Mouse (Mus musculus): Measurements from ENCODE around the gene Ntf3. TPM values are rescaled to one million over a fixed set of nuclear protein-coding genes. Genes with fewer than 3 reads are reported as not detected.

Ntf3 gene
- polyA plus RNA-seq, 1 experiment = 1.7 TPM

DNA sequence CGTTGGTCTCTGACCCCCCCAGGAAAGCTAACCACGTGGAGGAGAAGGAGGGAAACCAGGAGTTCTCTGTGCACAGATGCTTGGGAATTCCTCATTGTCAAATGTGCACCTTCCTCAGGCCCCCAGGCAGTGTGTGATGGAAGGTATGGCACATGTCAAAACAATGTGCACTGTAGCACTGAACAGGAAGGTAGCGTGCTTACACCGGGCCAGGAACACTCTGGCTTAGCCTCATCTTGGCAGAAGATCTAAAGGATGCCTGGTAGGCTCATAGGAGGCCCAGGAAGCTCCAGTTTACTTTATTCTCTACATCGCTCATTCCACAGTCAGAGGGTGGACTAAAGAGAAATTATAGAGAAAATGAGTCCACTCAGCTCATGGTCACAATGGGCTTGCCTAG, 57.5 kb downstream of the Ntf3 start:
- no peak for DNase-seq
- 59% methylated on average over 5 of the region's 5 CpGs for WGBS
- TF ChIP-seq POLR2A (IDR thresholded peaks at IDR 0.05; ENCODE audit: borderline replicate concordance, extremely low read depth, low read depth, low read length) (no peak), CTCF (IDR thresholded peaks at IDR 0.05; ENCODE audit: insufficient read depth, low read length) (no peak)
- H3K4me1 ChIP-seq (ENCODE audit: control insufficient read depth, insufficient read depth, low read length) = peaks cover 3% of the 10 kb centered on the region
- no peak overlapping the region for H3K4me3 ChIP-seq (replicated peaks; ENCODE audit: extremely low read depth, low read depth, low read length)

DNA sequence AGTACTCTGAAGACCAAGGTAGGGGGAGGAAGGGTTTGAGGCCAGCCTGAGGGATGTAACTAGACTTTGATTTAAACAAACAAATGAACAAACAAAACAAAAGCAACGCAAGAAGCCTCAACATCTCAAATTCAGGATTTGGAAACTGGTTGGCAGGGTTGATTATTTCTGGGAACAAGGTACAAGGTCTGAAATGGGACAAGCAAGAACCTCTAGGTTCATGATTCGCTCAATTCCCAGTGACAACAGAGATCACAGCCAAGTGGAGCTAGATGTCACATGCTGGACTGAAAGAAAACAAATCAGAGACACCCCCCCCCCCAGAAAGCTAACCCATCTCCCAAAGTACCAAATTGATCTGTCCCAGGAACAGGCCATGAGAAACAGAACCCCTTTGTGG, 57.9 kb downstream of the Ntf3 start:
- no peak for DNase-seq
- Histone ChIP-seq H3K4me1 (ENCODE audit: control insufficient read depth, insufficient read depth, low read length) (peaks cover 3% of the 10 kb centered on the region), H3K4me3 (replicated peaks; ENCODE audit: extremely low read depth, low read depth, low read length) (no peak overlapping the region)
- TF ChIP-seq POLR2A (IDR thresholded peaks at IDR 0.05; ENCODE audit: borderline replicate concordance, extremely low read depth, low read depth, low read length) (no peak), CTCF (IDR thresholded peaks at IDR 0.05; ENCODE audit: insufficient read depth, low read length) (no peak)
- WGBS = 80% methylated on average over 2 of the region's 2 CpGs

DNA sequence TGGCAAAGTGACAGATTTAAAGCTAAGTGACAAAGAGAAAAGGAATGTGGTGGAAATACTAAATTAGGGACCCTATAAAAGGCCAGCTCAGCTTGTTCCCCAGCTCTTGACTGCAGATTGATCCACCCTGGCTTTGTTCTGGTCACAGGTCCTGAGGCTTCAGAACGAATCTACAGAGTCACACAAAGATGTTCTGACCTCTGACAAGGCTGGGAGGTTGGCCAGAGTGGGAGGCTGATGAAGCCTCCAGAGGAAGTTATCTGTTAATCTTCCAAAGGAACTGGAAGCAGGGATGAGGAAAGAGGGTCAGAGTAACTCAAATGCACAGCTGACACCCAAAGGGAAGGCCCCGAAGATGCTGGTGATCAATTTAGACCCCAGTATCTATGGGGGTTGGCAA, 59.3 kb downstream of the Ntf3 start:
- no peak for DNase-seq
- peaks cover 3% of the 10 kb centered on the region for H3K4me1 ChIP-seq (ENCODE audit: control insufficient read depth, insufficient read depth, low read length)
- 39% methylated on average over 2 of the region's 2 CpGs for WGBS
- H3K4me3 ChIP-seq (replicated peaks; ENCODE audit: extremely low read depth, low read depth, low read length) = no peak overlapping the region
- TF ChIP-seq POLR2A (IDR thresholded peaks at IDR 0.05; ENCODE audit: borderline replicate concordance, extremely low read depth, low read depth, low read length) = no peak
- TF ChIP-seq CTCF (IDR thresholded peaks at IDR 0.05; ENCODE audit: insufficient read depth, low read length) = no peak

DNA sequence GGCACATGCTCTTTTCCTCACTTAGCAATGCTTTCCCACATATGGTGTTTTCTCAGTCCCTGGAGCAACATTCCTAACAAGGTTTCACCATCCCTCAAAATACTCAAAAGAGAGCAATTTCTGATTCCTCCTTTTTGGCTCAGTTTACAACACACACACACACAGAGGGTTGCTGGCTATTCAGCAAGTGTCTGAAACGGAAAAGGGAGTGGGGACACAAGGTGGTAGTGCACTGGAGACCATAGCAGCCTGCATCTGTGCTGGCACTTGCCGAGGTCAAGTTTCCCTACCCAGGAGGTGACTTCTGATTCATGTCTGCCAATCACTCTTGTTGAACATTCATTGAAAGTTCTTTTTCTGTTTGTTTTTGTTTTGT, 59.9 kb downstream of the Ntf3 start:
- WGBS = 64% methylated on average over 2 of the region's 2 CpGs
- Histone ChIP-seq H3K4me3 (replicated peaks; ENCODE audit: extremely low read depth, low read depth, low read length) (no peak overlapping the region), H3K4me1 (ENCODE audit: control insufficient read depth, insufficient read depth, low read length) (peaks cover 3% of the 10 kb centered on the region)
- DNase-seq = no peak
- TF ChIP-seq CTCF (IDR thresholded peaks at IDR 0.05; ENCODE audit: insufficient read depth, low read length) (no peak), POLR2A (IDR thresholded peaks at IDR 0.05; ENCODE audit: borderline replicate concordance, extremely low read depth, low read depth, low read length) (no peak)

DNA sequence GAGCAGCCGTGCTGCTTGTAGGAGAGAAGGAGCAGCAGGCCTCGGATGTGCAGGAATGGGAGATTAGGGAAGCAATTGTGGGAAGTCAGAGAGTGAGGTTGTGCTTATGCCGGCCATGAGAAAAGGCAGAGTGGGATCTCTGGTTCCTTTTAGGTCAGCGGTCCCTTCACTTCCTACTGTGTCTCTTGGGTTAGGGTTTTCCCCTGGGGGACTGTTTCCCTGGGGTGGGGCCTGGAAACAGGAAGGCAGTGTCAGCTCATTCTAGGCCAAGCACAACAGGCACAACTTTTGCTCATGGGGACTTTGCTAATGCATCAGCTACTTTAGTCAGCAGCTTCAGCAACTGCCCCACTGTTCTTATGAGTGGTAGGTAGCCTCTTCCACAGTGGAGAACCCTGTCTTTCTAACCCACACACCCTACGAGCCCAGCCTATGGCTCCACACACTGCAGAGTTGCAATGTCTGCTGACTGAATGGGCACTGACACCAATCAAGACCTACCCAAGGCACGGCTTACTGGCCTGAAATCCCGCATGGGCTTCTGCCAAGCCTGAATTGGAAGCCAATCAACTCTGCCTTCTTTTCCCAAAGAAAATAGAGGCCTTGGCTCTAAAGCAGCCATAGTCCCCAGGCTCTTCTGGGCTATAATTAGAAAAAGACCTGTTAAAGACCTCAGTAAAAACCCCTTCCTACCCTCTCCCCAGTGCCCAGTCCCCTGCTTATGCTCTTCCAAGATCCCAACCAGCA, 60.5 kb downstream of the Ntf3 start:
- peaks cover 3% of the 10 kb centered on the region for H3K4me1 ChIP-seq (ENCODE audit: control insufficient read depth, insufficient read depth, low read length)
- H3K4me3 ChIP-seq (replicated peaks; ENCODE audit: extremely low read depth, low read depth, low read length) = no peak overlapping the region
- 58% methylated on average over 7 of the region's 7 CpGs for WGBS
- no peak for TF ChIP-seq CTCF (IDR thresholded peaks at IDR 0.05; ENCODE audit: insufficient read depth, low read length)
- no peak for TF ChIP-seq POLR2A (IDR thresholded peaks at IDR 0.05; ENCODE audit: borderline replicate concordance, extremely low read depth, low read depth, low read length)
- DNase-seq = no peak

DNA sequence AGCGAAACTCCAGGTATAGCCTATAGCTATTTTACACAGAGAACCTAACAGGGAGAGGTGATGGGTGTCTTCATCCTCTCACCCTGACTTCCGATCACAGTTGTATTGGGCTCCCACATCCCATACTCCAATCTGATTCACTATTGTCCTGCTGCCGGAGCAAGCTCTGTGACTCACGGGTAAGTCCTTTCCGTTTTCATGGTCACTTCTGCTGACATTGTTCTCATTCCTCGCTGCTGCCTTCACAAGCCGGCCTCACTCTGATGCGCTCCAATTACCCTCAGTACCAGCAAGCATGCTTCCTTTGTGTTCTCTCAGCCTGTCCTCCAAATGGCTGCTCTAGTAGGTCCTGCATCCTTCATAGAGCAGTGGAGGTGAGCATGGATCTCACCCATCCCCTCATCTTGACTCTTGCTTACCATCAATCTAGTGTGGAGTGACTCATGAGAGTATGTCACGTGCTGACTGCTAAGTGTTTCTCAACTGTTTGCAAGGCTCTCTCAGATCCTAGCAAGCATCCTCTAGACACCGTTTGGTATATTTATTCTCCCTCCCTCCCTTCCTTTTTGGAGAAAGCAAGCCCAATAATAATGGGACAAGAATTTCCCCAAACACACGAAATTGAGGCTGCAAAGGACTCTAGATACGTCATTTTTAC, 61.5 kb downstream of the Ntf3 start:
- TF ChIP-seq POLR2A (IDR thresholded peaks at IDR 0.05; ENCODE audit: borderline replicate concordance, extremely low read depth, low read depth, low read length) = no peak
- TF ChIP-seq CTCF (IDR thresholded peaks at IDR 0.05; ENCODE audit: insufficient read depth, low read length) = no peak
- Histone ChIP-seq H3K4me1 (ENCODE audit: control insufficient read depth, insufficient read depth, low read length) (peaks cover 3% of the 10 kb centered on the region), H3K4me3 (replicated peaks; ENCODE audit: extremely low read depth, low read depth, low read length) (no peak overlapping the region)
- 69% methylated on average over 12 of the region's 12 CpGs for WGBS
- no peak for DNase-seq

DNA sequence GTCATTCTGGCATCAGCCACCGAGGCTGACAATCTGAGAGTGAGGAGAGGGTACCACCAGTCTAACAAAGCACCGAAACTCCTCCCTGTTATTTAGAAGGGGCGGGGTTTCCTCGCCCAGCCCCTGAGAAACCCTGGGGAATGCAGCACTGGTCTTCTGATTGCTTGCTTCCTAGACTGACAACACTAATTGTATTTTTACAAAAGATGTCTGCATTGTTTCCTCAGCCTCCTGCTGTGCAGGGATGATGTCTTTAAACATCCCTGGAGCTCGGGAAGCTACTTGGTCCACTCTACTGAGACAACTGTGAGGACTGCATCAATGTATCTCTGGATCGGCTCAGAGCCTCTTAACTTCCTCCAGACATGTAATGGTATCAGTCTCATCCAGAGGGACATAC, 64.1 kb downstream of the Ntf3 start:
- 77% methylated on average over 6 of the region's 6 CpGs for WGBS
- peaks cover 3% of the 10 kb centered on the region for H3K4me1 ChIP-seq (ENCODE audit: control insufficient read depth, insufficient read depth, low read length)
- TF ChIP-seq CTCF (IDR thresholded peaks at IDR 0.05; ENCODE audit: insufficient read depth, low read length) (no peak), POLR2A (IDR thresholded peaks at IDR 0.05; ENCODE audit: borderline replicate concordance, extremely low read depth, low read depth, low read length) (no peak)
- H3K4me3 ChIP-seq (replicated peaks; ENCODE audit: extremely low read depth, low read depth, low read length) = no peak overlapping the region
- no peak for DNase-seq

DNA sequence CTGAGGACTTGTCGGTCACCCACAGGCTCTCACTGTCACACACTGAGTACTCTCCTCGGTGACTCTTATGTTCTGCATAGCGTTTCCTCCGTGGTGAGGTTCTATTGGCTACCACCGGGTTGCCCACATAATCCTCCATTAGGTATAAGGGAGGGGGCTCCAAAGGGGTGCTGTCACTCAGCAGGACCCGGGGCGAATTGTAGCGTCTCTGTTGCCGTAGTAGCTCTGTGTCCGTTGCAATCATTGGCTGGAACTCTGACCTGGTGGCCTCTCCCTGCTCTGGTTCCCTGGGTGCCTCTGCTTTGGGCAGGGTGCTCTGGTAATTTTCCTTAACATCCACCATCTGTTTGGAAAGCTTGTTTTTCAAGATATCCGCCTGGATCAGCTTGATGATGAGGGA, 64.7 kb downstream of the Ntf3 start:
- peaks cover 3% of the 10 kb centered on the region for H3K4me1 ChIP-seq (ENCODE audit: control insufficient read depth, insufficient read depth, low read length)
- H3K4me3 ChIP-seq (replicated peaks; ENCODE audit: extremely low read depth, low read depth, low read length) = no peak overlapping the region
- DNase-seq = no peak
- WGBS = 79% methylated on average over 11 of the region's 11 CpGs
- TF ChIP-seq CTCF (IDR thresholded peaks at IDR 0.05; ENCODE audit: insufficient read depth, low read length) (no peak), POLR2A (IDR thresholded peaks at IDR 0.05; ENCODE audit: borderline replicate concordance, extremely low read depth, low read depth, low read length) (no peak)

DNA sequence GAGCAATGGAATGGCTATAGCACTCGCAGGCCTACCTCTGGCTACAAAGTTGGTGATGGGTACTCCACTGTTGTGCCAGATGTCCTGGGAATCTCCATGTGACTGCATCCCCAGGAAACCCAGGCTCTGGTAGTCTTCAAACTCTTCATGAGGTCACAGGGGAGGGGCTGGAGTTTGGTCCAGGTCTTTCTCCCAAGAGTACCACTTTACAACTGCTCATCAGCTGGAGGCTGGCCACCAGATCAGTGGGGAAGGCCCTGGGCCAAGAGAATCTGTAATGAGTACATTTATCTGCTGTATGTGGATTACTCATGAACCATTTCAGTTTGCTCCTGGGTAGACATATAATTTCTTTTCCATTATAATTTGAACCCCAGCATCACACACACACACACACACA, 66.1 kb downstream of the Ntf3 start:
- Histone ChIP-seq H3K4me3 (replicated peaks; ENCODE audit: extremely low read depth, low read depth, low read length) (no peak overlapping the region), H3K4me1 (ENCODE audit: control insufficient read depth, insufficient read depth, low read length) (no peaks in the 10 kb centered on the region; the same call in 1 of the 2 replicates)
- DNase-seq = no peak
- no peak for TF ChIP-seq POLR2A (IDR thresholded peaks at IDR 0.05; ENCODE audit: borderline replicate concordance, extremely low read depth, low read depth, low read length)
- no peak for TF ChIP-seq CTCF (IDR thresholded peaks at IDR 0.05; ENCODE audit: insufficient read depth, low read length)
- 97% methylated on average over 1 of the region's 1 CpGs for WGBS

DNA sequence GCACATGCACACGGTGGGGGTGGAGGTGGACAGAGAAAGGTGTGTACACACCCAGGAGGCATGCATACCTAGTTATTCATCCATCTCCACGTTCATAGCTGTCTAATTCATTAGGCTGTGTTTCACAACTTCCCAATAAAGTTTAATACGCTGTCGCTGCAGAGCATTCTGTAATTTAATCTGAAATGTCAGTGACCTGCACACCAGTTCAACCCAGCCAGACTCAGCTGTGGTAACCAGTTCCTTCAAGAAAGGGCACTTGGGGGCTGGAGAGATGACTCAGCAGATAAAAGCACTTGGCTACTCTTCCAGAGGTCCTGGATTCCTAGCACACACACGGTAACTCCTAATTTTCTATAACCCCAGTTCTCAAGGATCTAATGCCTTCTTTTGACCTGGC, 69.2 kb downstream of the Ntf3 start:
- H3K4me1 ChIP-seq (ENCODE audit: control insufficient read depth, insufficient read depth, low read length) = no peaks in the 10 kb centered on the region
- H3K4me3 ChIP-seq (replicated peaks; ENCODE audit: extremely low read depth, low read depth, low read length) = no peak overlapping the region
- WGBS = 58% methylated on average over 5 of the region's 5 CpGs
- TF ChIP-seq POLR2A (IDR thresholded peaks at IDR 0.05; ENCODE audit: borderline replicate concordance, extremely low read depth, low read depth, low read length) (no peak), CTCF (IDR thresholded peaks at IDR 0.05; ENCODE audit: insufficient read depth, low read length) (no peak)
- DNase-seq = no peak

Data from lung, adult 2 months (tissue).